Mouse (Mus musculus): Measurements from ENCODE around the gene Noxo1.
"Not testable (repeated sequence)": the region's sequence is repeated elsewhere in the genome, so short reads cannot be mapped to it uniquely, and the experiment has no call there.

Noxo1 gene

GRCm38 (mm10) chr17:24676877-24677276 is 19.2 kb upstream of the Noxo1 start:
- no peak for DNase-seq (ENCODE audit: low read depth, low spot score)

GRCm38 (mm10) chr17:24677500-24678080 is 18.4 kb upstream of the Noxo1 start:
- DNase-seq (ENCODE audit: low read depth, low spot score) = no peak

DNA sequence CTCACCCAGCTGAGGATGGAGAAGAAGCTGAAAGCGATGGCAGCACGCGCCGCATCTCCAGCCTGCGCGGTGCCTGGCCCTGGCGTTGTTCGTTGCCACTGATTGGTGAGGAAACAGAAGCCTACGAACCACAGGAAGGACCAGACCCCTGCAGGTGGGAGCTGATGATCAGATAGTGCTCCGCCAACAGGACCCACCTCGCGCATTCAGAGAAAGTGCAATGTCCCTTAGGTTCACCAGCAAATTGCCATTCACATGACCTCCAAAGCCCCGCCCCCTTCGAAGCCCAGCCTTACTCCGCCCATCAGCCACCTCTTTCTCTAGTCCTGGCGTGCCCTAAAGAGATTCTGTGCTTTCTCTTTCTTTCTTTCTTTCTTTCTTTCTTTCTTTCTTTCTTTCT is 9.5 kb upstream of the Noxo1 start:
- no peak for DNase-seq (ENCODE audit: low read depth, low spot score)

- no peak for DNase-seq (ENCODE audit: low read depth, low spot score)
Observed at GRCm38 (mm10) chr17:24687146-24687595, 8.9 kb upstream of the Noxo1 start.

- DNase-seq (ENCODE audit: low read depth, low spot score) = no peak
Observed at GRCm38 (mm10) chr17:24687599-24687998, 8.4 kb upstream of the Noxo1 start.

- DNase-seq (ENCODE audit: low read depth, low spot score) = no peak
Observed at GRCm38 (mm10) chr17:24689251-24690081, 6.6 kb upstream of the Noxo1 start, which contains the start of gene Syngr3. Syngr3 (minus strand) TSS chr17:24689955.

DNA sequence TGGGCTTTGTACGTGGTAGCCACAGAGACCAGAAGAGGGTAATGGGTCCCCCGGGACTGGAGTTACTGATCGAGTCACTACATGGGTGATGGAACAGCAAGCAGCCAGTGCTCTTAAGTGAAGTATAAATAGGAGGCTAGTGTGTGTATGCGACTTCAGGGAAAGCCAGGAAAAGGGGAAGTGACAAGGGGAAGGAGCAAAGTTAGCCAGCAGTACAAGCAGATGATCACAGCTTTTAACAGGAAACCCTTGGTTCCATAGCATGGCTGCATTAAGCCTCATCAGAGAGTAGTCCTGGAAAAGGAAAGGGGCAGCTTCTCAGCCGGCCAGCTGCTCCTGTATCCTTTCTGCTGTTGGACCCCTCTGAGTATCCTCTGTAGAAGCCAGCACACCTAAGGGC is 3.6 kb upstream of the Noxo1 start:
- DNase-seq (ENCODE audit: low read depth, low spot score) = no peak

DNA sequence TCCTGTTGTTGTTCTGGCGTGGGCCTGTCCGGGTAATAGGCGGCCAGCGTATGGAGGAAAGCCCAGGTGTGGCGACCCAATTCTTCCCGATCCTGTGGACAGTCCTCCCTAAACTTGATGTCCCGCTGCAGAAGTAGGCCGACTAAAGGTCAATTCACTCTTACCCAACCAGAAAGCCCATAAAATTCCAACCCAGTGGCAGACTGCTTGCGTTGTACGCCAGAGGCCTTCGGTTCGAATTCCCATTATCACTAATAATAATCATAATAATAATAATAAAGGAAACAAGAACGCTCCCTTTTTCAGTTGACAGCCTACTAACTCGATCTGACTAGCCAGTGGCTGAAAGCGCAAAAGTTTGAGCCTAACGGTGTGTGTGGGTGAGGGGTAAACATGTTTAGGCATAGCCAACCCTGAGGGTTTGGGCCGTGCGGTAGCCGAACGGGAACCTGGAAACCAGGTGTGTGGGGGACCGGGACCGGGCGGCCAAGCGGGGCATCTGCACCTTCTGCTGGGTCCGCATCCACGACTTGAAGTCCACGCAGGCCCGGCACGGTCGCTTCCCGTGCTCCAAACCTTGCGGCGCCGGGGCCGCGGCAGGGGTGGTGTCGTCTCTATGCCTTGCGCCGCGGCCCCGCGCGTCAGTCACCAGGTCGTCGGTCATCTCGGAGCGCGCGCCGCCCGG is 566 bp upstream of the Noxo1 start:
- no peak for DNase-seq (ENCODE audit: low read depth, low spot score)

GRCm38 (mm10) chr17:24697985-24698384 is 2.0 kb downstream of the Noxo1 start:
- DNase-seq (ENCODE audit: low read depth, low spot score) = no peak

GRCm38 (mm10) chr17:24698715-24699114 is 2.7 kb downstream of the Noxo1 start:
- DNase-seq (ENCODE audit: low read depth, low spot score) = no peak

- DNase-seq (ENCODE audit: low read depth, low spot score) = no peak
Observed at GRCm38 (mm10) chr17:24699473-24699872, 3.4 kb downstream of the Noxo1 start.

DNA sequence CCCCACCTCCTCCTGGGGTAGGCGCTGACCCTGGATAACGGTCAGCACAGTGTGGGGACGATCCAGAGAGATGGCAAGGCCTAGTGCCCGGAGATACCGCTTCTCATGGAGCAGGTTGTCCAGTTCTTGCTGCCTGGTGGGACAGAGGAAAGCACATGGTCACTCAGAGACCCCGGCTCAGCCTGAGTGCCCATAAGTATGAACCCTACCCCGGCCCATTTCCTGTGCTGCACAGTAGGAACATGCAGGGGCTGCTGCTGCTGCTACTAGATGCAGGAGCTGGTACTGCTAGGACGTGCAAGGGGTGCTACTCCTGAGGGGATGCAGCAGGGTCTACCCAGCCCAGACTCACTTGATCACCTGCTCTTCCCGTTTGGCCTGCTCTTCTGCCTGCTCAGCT is 5.2 kb downstream of the Noxo1 start:
- no peak for DNase-seq (ENCODE audit: low read depth, low spot score)

- DNase-seq (ENCODE audit: low read depth, low spot score) = no peak
Observed at GRCm38 (mm10) chr17:24705821-24706220, 9.8 kb downstream of the Noxo1 start.

DNA sequence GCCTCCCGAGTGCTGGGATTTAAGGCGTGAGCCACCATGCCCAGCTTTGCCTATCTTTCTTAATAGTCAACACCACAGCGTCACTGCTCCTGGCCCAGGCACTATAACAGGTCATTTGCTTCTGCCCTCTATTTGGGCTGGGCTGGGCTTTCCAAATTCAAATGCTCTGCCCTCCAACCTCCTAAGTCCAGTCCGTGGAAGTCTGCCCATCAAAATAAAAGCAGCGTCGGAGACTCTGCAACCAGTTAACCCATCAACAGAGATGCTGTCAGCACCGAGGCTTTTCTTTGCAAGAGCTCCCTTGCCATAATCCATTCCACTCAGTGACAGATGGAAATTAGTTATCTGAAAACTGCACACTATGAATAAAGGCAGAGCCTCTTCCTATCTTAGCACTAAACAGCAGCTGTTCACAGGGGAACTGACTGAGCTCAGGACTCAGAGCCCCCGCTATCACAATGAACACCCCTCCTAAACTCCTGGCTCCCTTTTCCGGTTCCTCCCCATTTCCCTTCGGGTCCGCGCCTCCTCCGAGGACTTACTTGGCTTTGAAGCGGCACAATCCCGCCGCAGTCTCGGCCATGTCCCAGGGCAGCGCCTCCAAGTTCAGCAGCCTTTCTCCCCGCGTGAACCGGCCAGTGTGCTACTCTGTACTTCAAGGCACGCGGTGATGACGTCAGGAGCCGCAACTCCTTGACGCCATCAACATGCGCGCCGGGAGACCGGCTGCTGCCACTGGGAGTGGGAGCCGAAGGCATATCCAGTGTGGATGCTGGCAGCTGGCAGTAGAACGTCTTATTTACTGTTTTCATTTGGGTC is 11.2 kb downstream of the Noxo1 start, which contains the start of gene Tbl3:
Tbl3 (minus strand) TSS at position 679 of the 819 bp plus-strand sequence.
- peak; percentile 85 for DNase-seq (ENCODE audit: low read depth, low spot score)

DNA sequence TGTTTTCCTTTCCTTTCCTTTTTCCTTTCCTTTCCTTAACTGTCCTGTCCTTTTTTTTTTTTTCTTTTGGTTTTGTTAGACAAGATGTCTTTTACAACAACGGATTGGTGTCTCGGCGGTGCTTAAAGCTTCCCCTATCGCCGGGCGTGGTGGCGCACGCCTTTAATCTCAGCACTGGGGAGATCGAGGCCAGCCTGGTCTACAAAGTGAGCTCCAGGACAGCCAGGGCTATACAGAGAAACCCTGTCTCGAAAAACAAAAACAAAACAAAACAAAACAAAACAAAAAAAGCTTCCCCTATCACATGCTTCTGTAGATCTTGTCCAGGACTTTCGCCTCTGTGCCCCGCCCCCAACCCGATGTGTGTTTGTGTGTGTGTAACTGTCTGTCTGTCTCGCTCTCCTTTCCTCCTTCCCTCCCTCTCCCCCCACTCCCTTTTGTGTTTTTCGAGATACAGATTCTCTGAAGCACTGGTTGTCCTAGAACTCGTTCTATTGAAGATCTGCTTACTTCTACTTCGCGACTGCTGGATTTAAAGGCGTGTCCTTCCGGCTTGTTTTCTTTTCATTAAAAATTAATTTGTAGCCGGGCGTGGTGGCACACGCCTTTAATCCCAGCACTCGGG is 11.9 kb downstream of the Noxo1 start:
- no peak for DNase-seq (ENCODE audit: low read depth, low spot score)

- DNase-seq (ENCODE audit: low read depth, low spot score) = no peak
Observed at GRCm38 (mm10) chr17:24708646-24709045, 12.6 kb downstream of the Noxo1 start.

DNA sequence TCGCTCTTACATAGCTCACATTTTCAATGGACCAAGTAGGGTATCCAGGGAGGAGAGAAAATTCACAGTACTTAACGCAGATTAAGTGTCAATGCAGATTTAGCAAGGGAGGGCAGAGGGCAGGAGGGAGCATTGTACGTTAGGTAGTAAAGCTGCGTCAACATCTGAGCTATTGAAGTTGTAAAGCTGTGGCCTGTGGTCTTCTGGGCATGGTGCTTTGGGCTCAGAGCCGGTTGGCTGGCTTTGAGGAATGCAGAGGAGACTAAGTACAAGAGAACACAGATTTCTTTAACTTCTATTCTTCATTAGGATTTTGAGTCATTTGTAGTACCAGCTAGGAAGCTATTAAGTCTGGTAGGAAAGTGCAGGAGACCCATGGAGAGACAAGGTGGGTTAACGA is 19.5 kb downstream of the Noxo1 start:
- no peak for DNase-seq (ENCODE audit: low read depth, low spot score)

DNA sequence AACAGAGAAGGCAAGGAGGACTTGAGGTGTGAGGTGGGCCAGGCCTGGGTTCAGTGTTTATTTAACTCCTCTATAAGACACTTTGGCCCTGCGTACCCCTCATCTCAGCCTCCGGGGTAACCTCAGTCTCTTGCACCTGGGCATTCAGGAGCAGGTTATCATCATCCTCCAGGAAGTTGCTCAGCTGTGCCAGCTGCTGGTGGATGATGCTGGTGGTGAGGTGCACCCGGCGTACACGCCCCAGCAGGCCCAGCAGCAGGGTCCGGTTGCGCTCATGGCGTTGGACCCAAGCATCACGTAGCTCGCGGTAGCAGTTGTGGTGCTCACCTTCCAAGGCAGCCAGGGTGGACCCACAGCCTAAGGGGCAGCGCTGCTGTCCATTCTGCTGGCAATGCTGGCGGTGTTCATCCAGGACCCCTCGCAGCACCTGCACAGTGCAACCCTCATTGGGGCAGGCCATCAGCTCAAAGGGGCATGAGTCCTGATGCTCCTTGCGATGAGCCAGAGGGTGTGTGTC is 20.2 kb downstream of the Noxo1 start:
- DNase-seq (ENCODE audit: low read depth, low spot score) = no peak

DNA sequence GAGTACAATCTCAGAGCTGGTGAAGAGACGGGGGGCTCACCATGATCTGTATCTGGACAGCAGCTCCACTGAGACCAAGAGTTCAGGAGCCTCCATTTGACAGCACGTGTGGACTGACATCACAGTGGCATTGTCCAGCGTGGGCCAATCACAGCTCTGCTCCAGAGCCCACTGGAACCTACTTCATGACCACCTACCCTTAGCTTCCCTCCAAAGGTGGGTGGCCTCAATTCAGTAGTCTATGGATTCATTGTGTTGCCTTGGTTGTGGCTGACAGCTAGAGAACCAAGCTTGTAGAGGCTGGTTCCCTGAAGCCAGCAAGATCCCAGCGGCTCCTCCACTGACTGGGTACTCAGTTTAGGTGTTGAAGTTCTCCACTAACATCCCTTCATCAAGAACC is 21.9 kb downstream of the Noxo1 start, which contains the start of the genes Rnf151 and Rps2:
Rnf151 (minus strand) TSS at position 121 of the 400 bp plus-strand sequence.
Rps2 (plus strand) TSS at position 174 of the 400 bp plus-strand sequence.
- DNase-seq (ENCODE audit: low read depth, low spot score) = no peak

DNA sequence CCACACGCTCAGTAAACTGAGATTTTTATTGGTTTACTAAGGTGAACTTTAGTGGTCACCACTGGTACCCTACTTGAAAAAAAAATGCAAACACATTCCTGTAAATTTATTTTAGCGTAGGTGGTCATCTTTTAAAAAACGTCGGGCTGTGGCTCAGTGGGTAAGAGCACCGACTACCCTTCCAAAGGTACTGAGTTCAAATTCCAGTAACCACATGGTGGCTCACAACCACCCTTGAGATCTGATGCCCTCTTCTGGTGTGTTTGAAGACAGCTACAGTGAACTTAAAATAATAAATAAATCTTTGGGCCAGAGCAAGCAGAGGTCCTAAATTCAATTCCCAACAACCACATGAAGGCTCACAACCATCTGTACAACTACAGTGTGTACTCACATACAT is 22.9 kb downstream of the Noxo1 start:
- not testable (repeated sequence) for DNase-seq (ENCODE audit: low read depth, low spot score)
